Mouse (Mus musculus): ENCODE data around the gene Eif4g2.
A peak's percentile ranks its signal among the peaks of the same experiment; 100 is the strongest.

Gene Eif4g2

DNA sequence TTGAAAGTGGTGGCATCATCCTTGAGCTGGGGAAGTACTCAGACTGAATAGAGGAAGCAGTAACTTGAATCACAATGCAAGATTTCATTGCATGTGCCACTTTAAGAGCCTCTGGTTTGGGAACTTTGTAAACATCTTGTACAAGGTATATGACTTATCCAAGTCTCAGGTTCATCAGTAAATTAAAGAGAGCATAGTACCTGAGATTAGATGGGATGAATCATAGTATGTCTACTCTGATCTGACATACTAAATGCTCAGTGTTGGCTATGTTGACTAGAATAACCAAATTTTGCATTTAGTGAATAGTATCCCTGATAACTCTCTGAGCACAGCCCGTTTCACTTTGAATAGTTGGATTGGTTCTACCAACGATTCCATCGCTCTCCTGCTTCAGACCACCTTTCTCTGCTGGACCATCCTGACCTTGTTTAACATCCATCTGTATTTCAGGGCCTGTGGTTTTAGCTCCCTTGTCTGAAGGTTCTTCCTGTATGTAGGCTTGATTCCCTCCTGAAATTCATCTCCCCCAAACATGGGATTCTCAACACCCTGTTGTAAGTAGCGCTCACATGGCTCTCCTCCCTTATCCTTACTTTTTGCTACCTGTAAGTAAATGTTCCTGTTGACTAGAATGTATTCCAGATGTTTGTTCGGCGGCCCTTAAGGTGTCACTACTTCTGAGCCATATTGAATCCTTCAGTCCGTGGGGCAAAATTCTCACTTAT, 13.2 kb downstream of the Eif4g2 start:
- DNase-seq (ENCODE audit: low spot score) = no peak

DNA sequence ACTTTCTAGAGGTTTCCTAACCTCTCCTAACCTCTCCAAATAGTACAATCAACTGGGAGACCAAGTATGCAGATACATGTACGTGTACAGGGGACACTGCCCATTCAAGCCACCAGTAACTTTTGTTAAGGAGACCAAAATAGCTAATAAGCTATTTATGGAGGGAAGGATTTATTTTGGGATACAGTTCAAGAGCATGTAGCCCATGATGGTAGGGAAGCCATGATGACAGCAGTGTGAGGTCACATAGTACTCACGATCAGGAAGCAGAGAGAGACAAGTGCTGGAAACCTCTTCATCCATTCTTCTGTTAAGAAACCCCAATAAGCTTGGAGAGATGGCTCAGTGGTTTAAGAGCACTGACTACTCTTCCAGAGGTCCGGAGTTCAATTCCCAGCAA, 14.6 kb downstream of the Eif4g2 start:
- no peak for DNase-seq (ENCODE audit: low spot score)

- no peak for DNase-seq (ENCODE audit: low spot score)
These were observed 19.9 kb downstream of the Eif4g2 start for GRCm38 (mm10) chr7:111062971-111063370.

GRCm38 (mm10) chr7:111059527-111059926, 23.3 kb downstream of the Eif4g2 start:
- no peak for DNase-seq (ENCODE audit: low spot score)

GRCm38 (mm10) chr7:111055984-111056657, 26.7 kb downstream of the Eif4g2 start:
- no peak for DNase-seq (ENCODE audit: low spot score)

DNA sequence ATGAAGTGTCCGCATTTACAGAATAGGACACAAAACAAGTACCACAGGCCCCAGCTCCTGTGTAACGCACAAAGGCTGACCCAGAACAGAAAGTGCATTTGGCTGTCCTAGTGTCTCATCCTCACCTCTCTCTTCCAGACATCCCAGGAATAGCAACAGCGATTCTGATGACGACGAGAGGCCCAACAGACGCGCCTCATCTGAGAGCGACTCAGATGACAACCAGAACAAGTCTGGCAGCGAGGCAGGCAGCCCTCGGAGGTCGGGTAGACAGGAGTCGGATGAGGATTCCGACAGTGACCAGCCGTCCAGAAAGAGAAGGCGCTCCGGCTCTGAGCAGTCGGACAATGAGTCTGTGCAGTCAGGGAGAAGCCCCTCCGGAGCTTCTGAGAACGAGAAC, 27.6 kb downstream of the Eif4g2 start:
- DNase-seq (ENCODE audit: low spot score) = no peak

- DNase-seq (ENCODE audit: low spot score) = peak; percentile 28
These were observed 33.0 kb downstream of the Eif4g2 start for GRCm38 (mm10) chr7:111049652-111050421.

DNA sequence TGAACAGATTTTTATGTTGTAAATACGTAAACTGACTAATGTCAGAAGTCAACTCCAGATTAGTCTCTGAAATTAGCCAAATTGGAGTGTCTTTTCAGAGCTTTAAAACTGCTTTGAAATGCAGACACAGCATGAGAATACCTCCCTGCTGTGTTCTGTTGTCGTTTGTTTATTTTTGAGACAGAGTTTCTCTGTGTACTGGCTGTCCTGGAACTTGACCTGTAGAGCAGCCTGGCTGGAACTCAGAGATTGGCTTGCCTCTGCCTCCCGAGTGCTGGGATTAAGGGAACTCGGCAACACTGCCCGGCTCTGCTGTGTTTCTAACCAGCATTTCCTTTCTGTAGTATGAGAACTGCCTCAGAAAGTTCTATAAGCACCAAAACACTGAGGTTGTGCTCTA, 33.9 kb downstream of the Eif4g2 start:
- DNase-seq (ENCODE audit: low spot score) = no peak

DNA sequence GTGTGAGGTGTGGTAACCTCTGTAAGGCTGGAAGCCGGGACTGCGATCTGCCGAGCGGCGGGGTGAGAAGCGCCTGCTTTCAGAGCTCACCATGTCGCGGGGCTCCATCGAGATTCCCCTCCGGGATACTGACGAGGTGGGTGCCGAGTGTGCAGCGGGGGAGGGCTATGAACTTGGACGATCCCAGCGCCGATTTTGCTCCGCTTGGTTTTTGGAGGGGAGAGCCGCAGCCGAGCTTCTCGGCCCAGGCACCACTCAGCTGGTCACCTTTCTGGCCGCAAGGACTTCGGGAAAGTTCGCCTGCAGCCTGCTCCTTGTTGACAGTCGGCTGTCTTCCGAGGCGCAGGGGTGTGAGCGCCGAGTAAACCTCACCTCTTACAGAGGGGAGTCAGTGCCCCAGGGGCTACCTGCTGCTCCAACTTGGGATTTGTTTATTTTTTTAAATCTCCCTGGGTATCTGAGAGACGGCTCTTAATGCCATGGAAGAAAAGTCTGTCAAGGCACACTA, 53.7 kb downstream of the Eif4g2 start:
- no peak for DNase-seq (ENCODE audit: low spot score)

GRCm38 (mm10) chr7:111028281-111029045, 54.4 kb downstream of the Eif4g2 start, which contains the start of gene Ctr9:
Gene Ctr9 (plus strand): TSS chr7:111028951.
- peak; percentile 91 for DNase-seq (ENCODE audit: low spot score)

DNA sequence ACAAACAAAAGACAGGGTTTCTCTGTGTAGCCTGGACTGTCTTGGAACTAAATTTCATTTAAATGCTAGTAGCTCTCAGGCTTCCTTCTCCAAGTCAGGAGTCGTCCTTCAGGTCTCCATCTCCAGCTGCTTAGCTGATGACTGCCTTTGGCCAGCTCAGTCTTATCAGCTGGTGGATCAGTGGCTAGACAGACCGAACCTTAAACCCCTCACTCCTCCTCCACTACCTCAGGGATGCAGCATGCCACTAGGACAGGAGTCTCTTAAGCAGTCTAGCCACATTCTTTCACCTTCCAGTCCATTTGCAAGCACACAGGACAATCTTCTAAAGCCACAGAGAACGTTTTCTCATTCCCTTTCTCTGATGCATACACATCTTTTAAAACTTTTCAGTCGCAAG, 57.9 kb downstream of the Eif4g2 start:
- DNase-seq (ENCODE audit: low spot score) = no peak

GRCm38 (mm10) chr7:111024068-111024594, 58.7 kb downstream of the Eif4g2 start:
- DNase-seq (ENCODE audit: low spot score) = peak; percentile 35

DNA sequence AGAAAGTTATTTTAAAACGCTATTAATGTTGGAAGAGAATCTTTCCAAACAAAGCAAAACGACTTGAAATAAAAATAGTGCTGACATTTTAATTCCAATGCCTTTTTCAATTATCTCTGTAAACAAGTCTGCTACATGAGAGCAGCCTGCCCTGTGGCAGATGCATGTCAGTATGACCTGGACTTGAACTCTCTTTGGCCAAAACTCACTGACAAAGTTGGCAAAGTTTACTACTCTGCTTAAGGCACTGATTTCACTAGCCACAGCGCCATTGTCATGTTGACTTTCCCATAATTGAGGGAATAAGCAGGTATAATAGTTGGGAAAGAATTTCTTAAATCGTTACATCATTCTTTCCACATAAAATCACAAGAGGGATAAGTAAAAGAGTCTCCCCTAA, 62.0 kb downstream of the Eif4g2 start:
- DNase-seq (ENCODE audit: low spot score) = no peak

Data from testis, postnatal 14 days (tissue).